Mouse (Mus musculus): ENCODE measurements at regions not wholly inside any gene's neighbourhood (a gene's known extent, or its start where the extent isn't known, plus 50 kb on each side); places are given as distances from the start of the nearest gene placed in this dataset.

- intact Hi-C loops (cut with DNase I): no loop called here
- DNase-seq: no peak
- H3K4me1 ChIP-seq (ENCODE audit: control insufficient read depth, insufficient read depth, low read length): no peaks in the 10 kb centered on the region
- TF ChIP-seq CTCF (IDR thresholded peaks at IDR 0.05) (no peak), POLR2A (IDR thresholded peaks at IDR 0.05; ENCODE audit: insufficient read depth, low read depth, low read length) (no peak), EP300 (IDR thresholded peaks at IDR 0.05; ENCODE audit: insufficient read depth, low read depth, low read length) (no peak)
- H3K79me2 ChIP-seq (replicated peaks; ENCODE audit: control insufficient read depth, insufficient read depth, low read length): no peaks in the 10 kb centered on the region
- no peak overlapping the region for H3K9ac ChIP-seq (ENCODE audit: low read depth, low read length)
- no peaks in the 10 kb centered on the region for H3K36me3 ChIP-seq (ENCODE audit: control insufficient read depth, insufficient read depth, low read length)
- 34% methylated on average over 10 of the region's 10 CpGs for WGBS
- H3K27me3 ChIP-seq (ENCODE audit: control insufficient read depth, insufficient read depth, low read length): no peaks in the 10 kb centered on the region
- H3K4me3 ChIP-seq: no peak overlapping the region
- H3K27ac ChIP-seq: no peak overlapping the region
Measured at GRCm38 (mm10) chr5:126281057-126281728, 749.6 kb downstream of the Tmem132b start.

- no peak for DNase-seq
- 9% methylated on average over 7 of the region's 7 CpGs for WGBS
- no peak overlapping the region for H3K9ac ChIP-seq (ENCODE audit: low read depth, low read length)
- H3K4me1 ChIP-seq (ENCODE audit: control insufficient read depth, insufficient read depth, low read length): no peaks in the 10 kb centered on the region
- intact Hi-C loops (cut with DNase I): no loop called here
- H3K4me3 ChIP-seq: no peak overlapping the region
- no peaks in the 10 kb centered on the region for H3K27me3 ChIP-seq (ENCODE audit: control insufficient read depth, insufficient read depth, low read length)
- TF ChIP-seq POLR2A (IDR thresholded peaks at IDR 0.05; ENCODE audit: insufficient read depth, low read depth, low read length) (no peak), CTCF (IDR thresholded peaks at IDR 0.05) (no peak), EP300 (IDR thresholded peaks at IDR 0.05; ENCODE audit: insufficient read depth, low read depth, low read length) (no peak)
- no peak overlapping the region for H3K27ac ChIP-seq
- no peaks in the 10 kb centered on the region for H3K79me2 ChIP-seq (replicated peaks; ENCODE audit: control insufficient read depth, insufficient read depth, low read length)
- H3K36me3 ChIP-seq (ENCODE audit: control insufficient read depth, insufficient read depth, low read length): no peaks in the 10 kb centered on the region
Measured at GRCm38 (mm10) chr5:126281782-126282181, 750.2 kb downstream of the Tmem132b start.

GRCm38 (mm10) chr5:126324847-126325246, 793.3 kb downstream of the Tmem132b start:
- Histone ChIP-seq H3K27ac (no peak overlapping the region), H3K79me2 (replicated peaks; ENCODE audit: control insufficient read depth, insufficient read depth, low read length) (no peaks in the 10 kb centered on the region), H3K4me1 (ENCODE audit: control insufficient read depth, insufficient read depth, low read length) (no peaks in the 10 kb centered on the region), H3K4me3 (no peak overlapping the region), H3K36me3 (ENCODE audit: control insufficient read depth, insufficient read depth, low read length) (no peaks in the 10 kb centered on the region), H3K27me3 (ENCODE audit: control insufficient read depth, insufficient read depth, low read length) (no peaks in the 10 kb centered on the region), H3K9ac (ENCODE audit: low read depth, low read length) (no peak overlapping the region)
- TF ChIP-seq POLR2A (IDR thresholded peaks at IDR 0.05; ENCODE audit: insufficient read depth, low read depth, low read length): no peak
- TF ChIP-seq CTCF (IDR thresholded peaks at IDR 0.05): peak; percentile 4; the same call in 1 of the 2 replicates
- intact Hi-C loops (cut with DNase I): no loop called here
- no peak for DNase-seq
- 70% methylated on average over 6 of the region's 6 CpGs for WGBS

DNA sequence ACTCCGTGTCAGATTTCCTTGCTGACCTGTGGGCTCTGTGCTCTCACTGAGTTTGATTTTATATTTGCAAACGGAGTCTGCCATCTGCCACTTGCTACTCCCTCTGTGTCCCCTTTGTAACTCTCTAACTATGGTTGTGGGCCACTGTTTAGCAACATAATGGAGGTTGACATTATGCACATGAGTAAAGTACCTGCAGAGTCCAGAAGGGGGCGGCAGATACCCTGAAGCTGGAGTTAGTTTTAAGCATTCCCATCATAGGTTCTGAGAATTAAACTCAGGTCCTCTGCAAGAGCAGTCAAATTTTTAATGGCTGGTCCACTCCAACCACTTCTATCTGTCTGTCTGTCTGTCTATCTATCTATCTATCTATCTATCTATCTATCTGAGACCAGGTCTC, 796.7 kb downstream of the Tmem132b start:
- TF ChIP-seq EP300 (IDR thresholded peaks at IDR 0.05; ENCODE audit: insufficient read depth, low read depth, low read length): no peak
- TF ChIP-seq POLR2A (IDR thresholded peaks at IDR 0.05; ENCODE audit: insufficient read depth, low read depth, low read length): no peak
- TF ChIP-seq CTCF (IDR thresholded peaks at IDR 0.05): no peak
- no peak overlapping the region for H3K9ac ChIP-seq (ENCODE audit: low read depth, low read length)
- DNase-seq: no peak
- no peaks in the 10 kb centered on the region for H3K27me3 ChIP-seq (ENCODE audit: control insufficient read depth, insufficient read depth, low read length)
- 30% methylated on average over 3 of the region's 3 CpGs for WGBS
- H3K4me1 ChIP-seq (ENCODE audit: control insufficient read depth, insufficient read depth, low read length): no peaks in the 10 kb centered on the region
- H3K27ac ChIP-seq: no peak overlapping the region
- intact Hi-C loops (cut with DNase I): no loop called here
- no peak overlapping the region for H3K4me3 ChIP-seq
- no peaks in the 10 kb centered on the region for H3K36me3 ChIP-seq (ENCODE audit: control insufficient read depth, insufficient read depth, low read length)
- no peaks in the 10 kb centered on the region for H3K79me2 ChIP-seq (replicated peaks; ENCODE audit: control insufficient read depth, insufficient read depth, low read length)

DNA sequence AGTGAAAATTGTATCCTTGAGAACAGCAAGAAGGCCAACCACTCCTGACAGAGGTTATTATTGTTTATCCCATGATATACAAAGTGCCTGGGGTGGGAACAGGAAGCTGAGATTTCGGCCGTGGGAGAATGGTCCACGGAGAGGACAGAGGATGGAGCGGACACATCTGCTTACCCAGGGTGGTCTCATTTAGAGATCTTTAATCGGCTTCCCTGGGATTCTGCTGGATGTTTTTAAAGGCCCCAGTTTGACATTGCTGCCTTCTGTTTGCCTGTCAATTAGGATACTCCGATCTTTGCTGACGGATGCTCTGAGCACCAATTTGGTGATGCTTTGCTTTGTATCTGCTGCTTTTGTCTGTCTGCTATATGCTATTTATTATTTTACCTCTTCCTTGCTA, 803.5 kb downstream of the Tmem132b start:
- no peak for TF ChIP-seq POLR2A (IDR thresholded peaks at IDR 0.05; ENCODE audit: insufficient read depth, low read depth, low read length)
- no peak for TF ChIP-seq CTCF (IDR thresholded peaks at IDR 0.05)
- no peak for TF ChIP-seq EP300 (IDR thresholded peaks at IDR 0.05; ENCODE audit: insufficient read depth, low read depth, low read length)
- H3K79me2 ChIP-seq (replicated peaks; ENCODE audit: control insufficient read depth, insufficient read depth, low read length): no peaks in the 10 kb centered on the region
- H3K27ac ChIP-seq: no peak overlapping the region
- H3K4me3 ChIP-seq: no peak overlapping the region
- H3K27me3 ChIP-seq (ENCODE audit: control insufficient read depth, insufficient read depth, low read length): no peaks in the 10 kb centered on the region
- intact Hi-C loops (cut with DNase I): no loop called here
- no peak for DNase-seq
- H3K9ac ChIP-seq (ENCODE audit: low read depth, low read length): no peak overlapping the region
- no peaks in the 10 kb centered on the region for H3K36me3 ChIP-seq (ENCODE audit: control insufficient read depth, insufficient read depth, low read length)
- WGBS: 77% methylated on average over 7 of the region's 7 CpGs
- no peaks in the 10 kb centered on the region for H3K4me1 ChIP-seq (ENCODE audit: control insufficient read depth, insufficient read depth, low read length)

- intact Hi-C loops (cut with DNase I): no loop called here
- H3K36me3 ChIP-seq (ENCODE audit: control insufficient read depth, insufficient read depth, low read length): no peaks in the 10 kb centered on the region
- H3K27me3 ChIP-seq (ENCODE audit: control insufficient read depth, insufficient read depth, low read length): no peaks in the 10 kb centered on the region
- H3K4me3 ChIP-seq: no peak overlapping the region
- no peak overlapping the region for H3K9ac ChIP-seq (ENCODE audit: low read depth, low read length)
- WGBS: 59% methylated on average over 6 of the region's 6 CpGs
- TF ChIP-seq CTCF (IDR thresholded peaks at IDR 0.05) (no peak), EP300 (IDR thresholded peaks at IDR 0.05; ENCODE audit: insufficient read depth, low read depth, low read length) (no peak), POLR2A (IDR thresholded peaks at IDR 0.05; ENCODE audit: insufficient read depth, low read depth, low read length) (no peak)
- no peak for DNase-seq
- H3K4me1 ChIP-seq (ENCODE audit: control insufficient read depth, insufficient read depth, low read length): no peaks in the 10 kb centered on the region
- H3K27ac ChIP-seq: no peak overlapping the region
- no peaks in the 10 kb centered on the region for H3K79me2 ChIP-seq (replicated peaks; ENCODE audit: control insufficient read depth, insufficient read depth, low read length)
Measured at GRCm38 (mm10) chr5:126335553-126336520, 804.3 kb downstream of the Tmem132b start.

Data from heart, adult 2 months (tissue).